Mouse (Mus musculus) spleen, postnatal 14 days (tissue): ENCODE measurements around the gene Arrb1.

Experiments used
- DNase-seq, 2 experiments: peaks; one replicate each; pipeline ENCODE4 v3.0.0; 2021 to 2022; ENCODE audit warnings: low spot score in 2 of 2

The Arrb1 gene

GRCm38 (mm10) chr7:99579491-99580190, 44.4 kb downstream of the Arrb1 start:
- DNase-seq = no peak

- DNase-seq = no peak
These were observed 45.0 kb downstream of the Arrb1 start for GRCm38 (mm10) chr7:99580247-99580646.

- DNase-seq = no peak
These were observed 47.0 kb downstream of the Arrb1 start for GRCm38 (mm10) chr7:99582306-99582705.

GRCm38 (mm10) chr7:99582867-99583266, 47.6 kb downstream of the Arrb1 start:
- no peak for DNase-seq

- no peak for DNase-seq
These were observed 48.4 kb downstream of the Arrb1 start for GRCm38 (mm10) chr7:99583625-99584024.

GRCm38 (mm10) chr7:99585976-99586375, 50.7 kb downstream of the Arrb1 start:
- DNase-seq = no peak

- DNase-seq = peak; percentile 66 to 79
These were observed 54.8 kb downstream of the Arrb1 start for GRCm38 (mm10) chr7:99590064-99590463.

GRCm38 (mm10) chr7:99590646-99591045, 55.4 kb downstream of the Arrb1 start:
- DNase-seq = no peak

- no peak for DNase-seq
These were observed 57.4 kb downstream of the Arrb1 start for GRCm38 (mm10) chr7:99592669-99593068.

- peak; percentile 71 to 77 for DNase-seq
These were observed 58.9 kb downstream of the Arrb1 start for GRCm38 (mm10) chr7:99593868-99594803.

- DNase-seq = no peak
These were observed 63.5 kb downstream of the Arrb1 start for GRCm38 (mm10) chr7:99598722-99599121.

- no peak for DNase-seq
These were observed 68.8 kb downstream of the Arrb1 start for GRCm38 (mm10) chr7:99603875-99604662.

GRCm38 (mm10) chr7:99605058-99605457, 69.8 kb downstream of the Arrb1 start:
- no peak for DNase-seq

GRCm38 (mm10) chr7:99606303-99606702, 71.0 kb downstream of the Arrb1 start:
- DNase-seq = no peak

- no peak for DNase-seq
These were observed 71.5 kb downstream of the Arrb1 start for GRCm38 (mm10) chr7:99606766-99607165.

GRCm38 (mm10) chr7:99607632-99608031, 72.4 kb downstream of the Arrb1 start:
- DNase-seq = no peak

- DNase-seq = no peak
These were observed 83.0 kb downstream of the Arrb1 start for GRCm38 (mm10) chr7:99618264-99618663.

- no peak for DNase-seq
These were observed 83.6 kb downstream of the Arrb1 start for GRCm38 (mm10) chr7:99618860-99619259.

- DNase-seq = peak; percentile 64 to 76
These were observed 90.6 kb downstream of the Arrb1 start for GRCm38 (mm10) chr7:99625722-99626375.

GRCm38 (mm10) chr7:99626376-99627270, 91.4 kb downstream of the Arrb1 start, which contains the start of gene Tpbgl:
TSS of gene Tpbgl (minus strand) at chr7:99627103.
- DNase-seq = no peak
